Mouse (Mus musculus): ENCODE results near the gene Smpx. TPM values are rescaled to one million over a fixed set of nuclear protein-coding genes. Genes with fewer than 3 reads are reported as not detected.

Smpx gene
- total and polyA plus RNA-seq, 3 experiments = not detected

DNA sequence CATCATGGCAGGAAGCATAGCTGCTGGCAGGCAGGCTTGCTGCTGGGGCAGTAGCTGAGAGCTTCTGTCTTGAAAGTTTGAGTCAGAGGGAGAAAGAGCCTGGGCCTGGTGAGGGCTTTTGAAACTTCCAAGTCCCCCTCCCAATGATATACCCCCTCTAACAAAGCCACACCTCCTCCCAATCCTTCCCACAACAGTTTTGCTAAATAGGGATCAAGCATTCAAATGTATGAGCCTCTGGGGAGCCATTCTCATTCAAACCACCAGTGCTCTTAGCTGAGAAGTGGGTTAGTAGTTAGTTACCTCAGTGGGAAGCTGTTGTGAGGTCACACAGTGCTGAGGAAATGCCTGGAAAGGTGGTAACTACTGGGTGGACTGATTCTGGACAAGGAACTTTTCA lies 41.4 kb upstream of the Smpx start:
- no peak for TF ChIP-seq CHD1 (IDR thresholded peaks at IDR 0.05; ENCODE audit: low read depth, low read length)
- no peak for TF ChIP-seq TBP (IDR thresholded peaks at IDR 0.05; ENCODE audit: low read depth, low read length)
- no peak for TF ChIP-seq ZMIZ1 (IDR thresholded peaks at IDR 0.05; ENCODE audit: low read depth, low read length)
- no peak for TF ChIP-seq NRF1 (IDR thresholded peaks at IDR 0.05; ENCODE audit: insufficient read depth, low read depth, low read length, poor library complexity, severe bottlenecking)
- TF ChIP-seq GABPA (IDR thresholded peaks at IDR 0.05; ENCODE audit: low read depth, low read length) = no peak
- TF ChIP-seq MAZ (IDR thresholded peaks at IDR 0.05; ENCODE audit: low read depth, low read length) = no peak
- TF ChIP-seq ZNF384 (IDR thresholded peaks at IDR 0.05; ENCODE audit: low read depth, low read length) = no peak
- no peak for TF ChIP-seq SIN3A (IDR thresholded peaks at IDR 0.05; ENCODE audit: low read length)
- no peak for TF ChIP-seq RAD21 (IDR thresholded peaks at IDR 0.05; ENCODE audit: low read depth, low read length)
- TF ChIP-seq NELFE (IDR thresholded peaks at IDR 0.05; ENCODE audit: low read depth, low read length) = no peak
- TF ChIP-seq USF2 (IDR thresholded peaks at IDR 0.05; ENCODE audit: borderline replicate concordance in 1 of 2, insufficient read depth in 1 of 2, low read depth in 1 of 2, low read length in 2 of 2) = no peak
- no peak for TF ChIP-seq HCFC1 (IDR thresholded peaks at IDR 0.05; ENCODE audit: low read depth, low read length)
- TF ChIP-seq ETS1 (IDR thresholded peaks at IDR 0.05; ENCODE audit: low read depth, low read length) = no peak
- TF ChIP-seq BHLHE40 (IDR thresholded peaks at IDR 0.05; ENCODE audit: borderline replicate concordance, low read depth, low read length) = no peak
- TF ChIP-seq POLR2AphosphoS5 (IDR thresholded peaks at IDR 0.05; ENCODE audit: borderline replicate concordance, low read depth, low read length) = no peak
- TF ChIP-seq UBTF (IDR thresholded peaks at IDR 0.05; ENCODE audit: borderline replicate concordance, insufficient read depth, low read depth, low read length) = no peak
- TF ChIP-seq SMC3 (IDR thresholded peaks at IDR 0.05; ENCODE audit: low read depth, low read length) = no peak
- TF ChIP-seq MXI1 (IDR thresholded peaks at IDR 0.05; ENCODE audit: low read depth, low read length) = no peak
- no peak for TF ChIP-seq JUND (IDR thresholded peaks at IDR 0.05; ENCODE audit: low read depth, low read length)
- no peaks in the 10 kb centered on the region for H3K4me1 ChIP-seq (ENCODE audit: control insufficient read depth in 1 of 2, insufficient read depth in 2 of 2, low read length in 2 of 2)
- H3K27ac ChIP-seq (ENCODE audit: control insufficient read depth, low read depth, low read length) = no peak overlapping the region
- no peak overlapping the region for H3K4me3 ChIP-seq (ENCODE audit: control insufficient read depth in 1 of 2, insufficient read depth in 1 of 2, low read depth in 2 of 2, low read length in 2 of 2)
- no peaks in the 10 kb centered on the region for H3K27me3 ChIP-seq (ENCODE audit: control insufficient read depth in 1 of 2, insufficient read depth in 2 of 2, low read length in 2 of 2)
- H3K36me3 ChIP-seq (ENCODE audit: control insufficient read depth in 1 of 2, insufficient read depth in 2 of 2, low read length in 2 of 2) = no peaks in the 10 kb centered on the region
- no peaks in the 10 kb centered on the region for H3K9me3 ChIP-seq (replicated peaks; ENCODE audit: insufficient read depth, low read length)
- no peaks in the 10 kb centered on the region for H3K79me2 ChIP-seq (ENCODE audit: control insufficient read depth, insufficient read depth, low read length, poor library complexity)
- no peak overlapping the region for H3K9ac ChIP-seq (ENCODE audit: control insufficient read depth, low read depth, low read length, poor library complexity, severe bottlenecking)
- no peak for DNase-seq (ENCODE audit: low read depth, low spot score)

GRCm38 (mm10) chrX:157671820-157672219 lies 26.9 kb upstream of the Smpx start:
- Histone ChIP-seq H3K27ac (ENCODE audit: control insufficient read depth, low read depth, low read length) (no peak overlapping the region), H3K4me3 (ENCODE audit: control insufficient read depth in 1 of 2, insufficient read depth in 1 of 2, low read depth in 2 of 2, low read length in 2 of 2) (no peak overlapping the region), H3K4me1 (ENCODE audit: control insufficient read depth in 1 of 2, insufficient read depth in 2 of 2, low read length in 2 of 2) (no peaks in the 10 kb centered on the region), H3K27me3 (ENCODE audit: control insufficient read depth in 1 of 2, insufficient read depth in 2 of 2, low read length in 2 of 2) (no peaks in the 10 kb centered on the region), H3K79me2 (ENCODE audit: control insufficient read depth, insufficient read depth, low read length, poor library complexity) (no peaks in the 10 kb centered on the region), H3K9ac (ENCODE audit: control insufficient read depth, low read depth, low read length, poor library complexity, severe bottlenecking) (no peak overlapping the region), H3K36me3 (ENCODE audit: control insufficient read depth in 1 of 2, insufficient read depth in 2 of 2, low read length in 2 of 2) (no peaks in the 10 kb centered on the region), H3K9me3 (replicated peaks; ENCODE audit: insufficient read depth, low read length) (no peaks in the 10 kb centered on the region)
- DNase-seq (ENCODE audit: low read depth, low spot score) = peak; percentile 39
- TF ChIP-seq MYC (IDR thresholded peaks at IDR 0.05; ENCODE audit: low read depth, low read length) (0 out of 2 replicates have a peak, but pooled peaks have one; percentile 40), CTCF (IDR thresholded peaks at IDR 0.05 in 2 of 3, conservative IDR thresholded peaks at IDR 0.05 in 1 of 3; ENCODE audit: control insufficient read depth in 1 of 3, insufficient read depth in 1 of 3, low read depth in 2 of 3, low read length in 3 of 3, poor library complexity in 1 of 3, severe bottlenecking in 1 of 3) (peak; percentile 51 to 57 (median 55)), SMC3 (IDR thresholded peaks at IDR 0.05; ENCODE audit: low read depth, low read length) (peak; percentile 45), ZC3H11A (IDR thresholded peaks at IDR 0.05; ENCODE audit: low read depth, low read length) (peak; percentile 9; the same call in 1 of the 2 replicates), NRF1 (IDR thresholded peaks at IDR 0.05; ENCODE audit: insufficient read depth, low read depth, low read length, poor library complexity, severe bottlenecking) (no peak), RAD21 (IDR thresholded peaks at IDR 0.05; ENCODE audit: low read depth, low read length) (peak; percentile 51)

All from MEL (cell line).